Mouse (Mus musculus) thymus, postnatal 0 days (tissue): ENCODE measurements around the gene Kif1b. TPM values are rescaled to one million over a fixed set of nuclear protein-coding genes. Genes with fewer than 3 reads are reported as not detected.

Experiments used
- DNase-seq: peaks from one replicate; pipeline ENCODE4 v3.0.0-alpha.2; 2015; ENCODE audit warnings: low spot score
- polyA plus RNA-seq: library from polyadenylated mRNA; unstranded; fragments of >200 nt; fragmentation: Nextera tagmentation; extraction: Ambion mirVana; gene quantifications from 2 replicates; pipeline ENCODE4 v1.2.1, GENCODE M21; 2015

Gene Kif1b
- 9.8 and 10.5 TPM in 2 replicates for polyA plus RNA-seq

GRCm38 (mm10) chr4:149307596-149308490 is at the start of gene Kif1b:
Gene Kif1b, minus strand, starts transcription at chr4:149307693.
- peak; percentile 97 for DNase-seq

- no peak for DNase-seq
Observed at GRCm38 (mm10) chr4:149354671-149355070, 47.2 kb upstream of the Kif1b start.

- DNase-seq = no peak
Observed at GRCm38 (mm10) chr4:149351596-149352150, 44.2 kb upstream of the Kif1b start.

- DNase-seq = no peak
Observed at GRCm38 (mm10) chr4:149348963-149349362, 41.5 kb upstream of the Kif1b start.

- DNase-seq = no peak
Observed at GRCm38 (mm10) chr4:149345873-149346272, 38.4 kb upstream of the Kif1b start.

GRCm38 (mm10) chr4:149344311-149344710 is 36.8 kb upstream of the Kif1b start:
- no peak for DNase-seq

- DNase-seq = no peak
Observed at GRCm38 (mm10) chr4:149340680-149341079, 33.2 kb upstream of the Kif1b start.

GRCm38 (mm10) chr4:149339426-149340214 is 32.1 kb upstream of the Kif1b start:
- DNase-seq = no peak

GRCm38 (mm10) chr4:149338137-149338536 is 30.6 kb upstream of the Kif1b start:
- DNase-seq = no peak

- DNase-seq = no peak
Observed at GRCm38 (mm10) chr4:149337353-149337752, 29.9 kb upstream of the Kif1b start.

GRCm38 (mm10) chr4:149336302-149336701 is 28.8 kb upstream of the Kif1b start:
- DNase-seq = no peak

GRCm38 (mm10) chr4:149334881-149335280 is 27.4 kb upstream of the Kif1b start:
- no peak for DNase-seq

- no peak for DNase-seq
Observed at GRCm38 (mm10) chr4:149332726-149333125, 25.2 kb upstream of the Kif1b start.

GRCm38 (mm10) chr4:149330495-149330894 is 23.0 kb upstream of the Kif1b start:
- no peak for DNase-seq

- DNase-seq = no peak
Observed at GRCm38 (mm10) chr4:149328735-149329134, 21.2 kb upstream of the Kif1b start.

- no peak for DNase-seq
Observed at GRCm38 (mm10) chr4:149327281-149327680, 19.8 kb upstream of the Kif1b start.

- DNase-seq = no peak
Observed at GRCm38 (mm10) chr4:149325411-149326162, 18.1 kb upstream of the Kif1b start.

- no peak for DNase-seq
Observed at GRCm38 (mm10) chr4:149323730-149324129, 16.2 kb upstream of the Kif1b start.

GRCm38 (mm10) chr4:149322718-149323117 is 15.2 kb upstream of the Kif1b start:
- DNase-seq = no peak

GRCm38 (mm10) chr4:149322286-149322685 is 14.8 kb upstream of the Kif1b start:
- DNase-seq = peak; percentile 59

- DNase-seq = peak; percentile 57
Observed at GRCm38 (mm10) chr4:149319088-149319487, 11.6 kb upstream of the Kif1b start.
